12 mouse cellular contexts compared by ENCODE assay signal in genomic region chr8:8440903-8441302, GRCm38 (mm10).
DNase-seq lines count a peak whose midpoint lies in the region; ATAC-seq and TF ChIP-seq lines count a peak whose summit lies in the region.
"Had no signal": no experiment of that assay in that cellular context is flagged by ENCODE, and none has a peak within 500 bp of the region (broad histone marks: within the 10 kb centered on the region; RNA-seq: fewer than 3 reads in every experiment).

No protein-coding gene starts in this region.

- intact Hi-C loops in gastrocnemius, adult 2 months (cut with DNase I), result no loop called here

- H3K27ac ChIP-seq in gastrocnemius, adult 2 months, result no peak overlapping the region
- no peak overlapping the region for H3K27ac ChIP-seq in embryonic facial prominence, embryonic 12.5 days
- no peak overlapping the region for H3K27ac ChIP-seq in kidney, postnatal 0 days
- no peak overlapping the region for H3K27ac ChIP-seq in lung, embryonic 16.5 days (ENCODE audit: low read length)
- H3K27ac ChIP-seq: hindbrain, embryonic 12.5 days; midbrain, embryonic 12.5 days had no signal

- WGBS in embryonic facial prominence, embryonic 12.5 days, result 43% methylated on average over 8 of the region's 8 CpGs
- 26% methylated on average over 8 of the region's 8 CpGs for WGBS in kidney, postnatal 0 days
- WGBS in lung, embryonic 16.5 days, result 15% methylated on average over 8 of the region's 8 CpGs

- H3K27me3 ChIP-seq in embryonic facial prominence, embryonic 12.5 days, result no peaks in the 10 kb centered on the region
- no peaks in the 10 kb centered on the region for H3K27me3 ChIP-seq in kidney, postnatal 0 days (ENCODE audit: insufficient read depth, low read length)
- no peaks in the 10 kb centered on the region for H3K27me3 ChIP-seq in lung, embryonic 16.5 days (ENCODE audit: control insufficient read depth, insufficient read depth, low read depth, low read length)
- H3K27me3 ChIP-seq: hindbrain, embryonic 12.5 days; midbrain, embryonic 12.5 days had no signal

- peak; percentile 21 for DNase-seq in gastrocnemius, adult 2 months
- DNase-seq in gastrocnemius, postnatal 10 days, result no peak
- DNase-seq in kidney, postnatal 0 days (ENCODE audit: low spot score), result peak; percentile 40
- no peak for DNase-seq in gastrocnemius, adult 8-10 months (ENCODE audit: low spot score in 2 of 2)
- DNase-seq in right cerebral cortex, postnatal 4 days, result no peak
- DNase-seq: adrenal gland, adult 8-10 months; cerebellum, adult 11-12 months had no signal

- 0 out of 2 replicates have a peak overlapping the region, but pooled peaks have one; percentile 6 for H3K4me2 ChIP-seq in embryonic facial prominence, embryonic 12.5 days (replicated peaks)
- H3K4me2 ChIP-seq in kidney, postnatal 0 days (ENCODE audit: low read length), result peak overlapping the region; percentile 37
- peak overlapping the region; percentile 54 for H3K4me2 ChIP-seq in lung, embryonic 16.5 days (ENCODE audit: low read depth, low read length)
- H3K4me2 ChIP-seq: hindbrain, embryonic 12.5 days; midbrain, embryonic 12.5 days had no signal

- H3K36me3 ChIP-seq in embryonic facial prominence, embryonic 12.5 days, result no peaks in the 10 kb centered on the region
- no peaks in the 10 kb centered on the region for H3K36me3 ChIP-seq in kidney, postnatal 0 days (ENCODE audit: insufficient read depth, low read length)
- no peaks in the 10 kb centered on the region for H3K36me3 ChIP-seq in lung, embryonic 16.5 days (ENCODE audit: control insufficient read depth, insufficient read depth, low read length)
- H3K36me3 ChIP-seq: hindbrain, embryonic 12.5 days; midbrain, embryonic 12.5 days had no signal

- no peaks in the 10 kb centered on the region for H3K4me1 ChIP-seq in embryonic facial prominence, embryonic 12.5 days
- 0 out of 2 replicates have a peak, but pooled peaks cover 3% of the 10 kb centered on the region for H3K4me1 ChIP-seq in kidney, postnatal 0 days (replicated peaks; ENCODE audit: insufficient read depth, low read length)
- peaks cover 7% of the 10 kb centered on the region for H3K4me1 ChIP-seq in lung, embryonic 16.5 days (replicated peaks; ENCODE audit: control insufficient read depth, insufficient read depth, low read length)
- H3K4me1 ChIP-seq: hindbrain, embryonic 12.5 days; midbrain, embryonic 12.5 days had no signal

- ATAC-seq in embryonic facial prominence, embryonic 12.5 days (ENCODE audit: insufficient number of reproducible peaks, insufficient read depth, low FRiP score, low TSS enrichment), result no peak
- no peak for ATAC-seq in kidney, postnatal 0 days (replicated peaks; ENCODE audit: low FRiP score, low read depth)
- peak; percentile 75; the same call in 1 of the 2 replicates for ATAC-seq in lung, embryonic 16.5 days (ENCODE audit: low read depth)
- no peak for ATAC-seq in erythroblast, adult 5-6 weeks (replicated peaks; ENCODE audit: low FRiP score, poor library complexity, severe bottlenecking)

- no peak for TF ChIP-seq CTCF in gastrocnemius, adult 2 months (IDR thresholded peaks at IDR 0.05)
- TF ChIP-seq CTCF in kidney, postnatal 0 days (IDR thresholded peaks at IDR 0.05; ENCODE audit: low read depth), result no peak

- H3K4me3 ChIP-seq in gastrocnemius, adult 2 months, result no peak overlapping the region
- no peak overlapping the region for H3K4me3 ChIP-seq in embryonic facial prominence, embryonic 12.5 days
- no peak overlapping the region for H3K4me3 ChIP-seq in kidney, postnatal 0 days (replicated peaks; ENCODE audit: low read depth, low read length)
- H3K4me3 ChIP-seq in lung, embryonic 16.5 days (ENCODE audit: low read length), result peak overlapping the region; percentile 25
- H3K4me3 ChIP-seq: hindbrain, embryonic 12.5 days; midbrain, embryonic 12.5 days had no signal

- H3K9me3 ChIP-seq in embryonic facial prominence, embryonic 12.5 days, result no peaks in the 10 kb centered on the region
- H3K9me3 ChIP-seq in kidney, postnatal 0 days (replicated peaks; ENCODE audit: low read length), result no peaks in the 10 kb centered on the region
- H3K9me3 ChIP-seq in lung, embryonic 16.5 days (ENCODE audit: control insufficient read depth, low read length), result no peaks in the 10 kb centered on the region
- H3K9me3 ChIP-seq: hindbrain, embryonic 12.5 days; midbrain, embryonic 12.5 days had no signal

- no peak overlapping the region for H3K9ac ChIP-seq in embryonic facial prominence, embryonic 12.5 days
- H3K9ac ChIP-seq in kidney, postnatal 0 days (ENCODE audit: low read depth, low read length), result no peak overlapping the region
- H3K9ac ChIP-seq in lung, embryonic 16.5 days (ENCODE audit: low read length), result peak overlapping the region; percentile 31; the same call in 1 of the 2 replicates
- H3K9ac ChIP-seq: hindbrain, embryonic 12.5 days; midbrain, embryonic 12.5 days had no signal

Comparison
In these comparisons a context has a peak if more than half of its experiments do, and no peak if none do; other contexts are left out.
1. DNase-seq: peak in gastrocnemius, adult 2 months (single experiment) and kidney, postnatal 0 days (single experiment); none in gastrocnemius, postnatal 10 days (single experiment), gastrocnemius, adult 8-10 months (0 of 2) and right cerebral cortex, postnatal 4 days (single experiment).
2. Peak in every context shown above with its lines, with median percentiles within 50 percentile points of each other: H3K4me2 ChIP-seq.